Mouse (Mus musculus): ENCODE results near the gene Cebpe. TPM values are rescaled to one million over a fixed set of nuclear protein-coding genes. Genes with fewer than 3 reads are reported as not detected.

The Cebpe gene
- not detected in 2 replicates for total RNA-seq (2021)
- long read RNA-seq, experiment 1, result 0 reads
- long read RNA-seq, experiment 2, result 0 reads

DNA sequence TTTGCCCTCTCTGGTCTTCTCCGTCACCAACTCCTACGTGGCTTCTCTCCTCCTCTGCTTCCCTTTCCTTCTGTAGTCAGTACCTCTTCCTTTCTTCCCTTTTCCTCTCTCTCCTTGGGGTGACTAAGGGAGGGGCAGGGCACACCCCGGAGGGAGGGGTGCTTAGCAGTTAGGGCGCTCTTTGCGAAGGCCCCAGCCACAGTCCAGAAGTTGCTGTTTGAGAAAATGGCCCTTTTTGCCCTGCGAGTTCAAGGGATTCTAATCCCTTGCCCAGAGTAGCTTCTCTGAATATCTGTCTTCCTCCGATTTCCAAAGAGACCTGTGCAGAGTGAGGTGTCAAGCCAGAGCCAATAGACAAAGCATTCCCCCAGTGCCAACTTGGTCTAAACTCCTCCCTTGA lies at the start of gene Cebpe:
Gene Cebpe, minus strand, starts transcription at position 101 of the 400 bp plus-strand sequence.
- DNase-seq, result no peak

DNA sequence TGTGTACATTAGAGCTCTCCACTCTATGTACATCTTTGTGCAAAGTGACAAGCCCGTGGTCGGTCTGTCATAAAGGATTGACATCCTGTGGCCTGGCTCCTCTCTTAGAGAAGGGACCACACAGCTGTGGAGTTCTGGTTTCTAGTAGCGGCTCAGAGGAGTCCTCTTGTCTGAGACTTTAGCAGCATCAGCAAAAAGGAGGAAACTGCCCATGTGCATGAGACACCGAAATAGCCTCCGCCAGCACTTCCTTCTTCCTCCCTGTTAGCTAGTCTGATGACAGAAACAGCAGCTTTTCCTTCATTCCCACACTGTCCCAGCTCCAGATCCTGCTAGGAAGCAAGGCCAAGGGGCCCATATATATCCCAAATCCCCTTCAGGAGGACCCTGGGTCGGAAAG lies 44.4 kb upstream of the Cebpe start:
- no peak for DNase-seq

DNA sequence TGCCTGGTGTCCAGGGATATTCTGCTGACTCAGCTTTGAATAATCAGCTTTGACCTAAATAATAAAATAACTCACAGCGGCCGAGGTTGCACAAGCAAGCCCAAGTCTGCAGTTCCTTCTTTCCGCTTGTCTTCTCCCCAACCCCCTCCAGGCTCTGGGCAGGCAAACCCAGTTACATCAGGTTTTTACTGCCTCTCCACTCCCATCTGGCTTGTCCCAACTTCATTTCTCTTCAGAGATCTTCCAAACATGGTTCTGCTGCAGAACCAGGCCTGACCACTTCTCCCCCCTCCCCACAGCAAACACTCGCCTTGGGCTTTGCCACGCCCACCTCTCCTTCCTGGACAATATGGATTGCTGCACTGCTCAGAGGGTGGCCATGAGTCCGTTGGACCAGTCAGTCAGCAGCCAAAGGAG lies 42.6 kb upstream of the Cebpe start:
- peak; percentile 82 for DNase-seq

DNA sequence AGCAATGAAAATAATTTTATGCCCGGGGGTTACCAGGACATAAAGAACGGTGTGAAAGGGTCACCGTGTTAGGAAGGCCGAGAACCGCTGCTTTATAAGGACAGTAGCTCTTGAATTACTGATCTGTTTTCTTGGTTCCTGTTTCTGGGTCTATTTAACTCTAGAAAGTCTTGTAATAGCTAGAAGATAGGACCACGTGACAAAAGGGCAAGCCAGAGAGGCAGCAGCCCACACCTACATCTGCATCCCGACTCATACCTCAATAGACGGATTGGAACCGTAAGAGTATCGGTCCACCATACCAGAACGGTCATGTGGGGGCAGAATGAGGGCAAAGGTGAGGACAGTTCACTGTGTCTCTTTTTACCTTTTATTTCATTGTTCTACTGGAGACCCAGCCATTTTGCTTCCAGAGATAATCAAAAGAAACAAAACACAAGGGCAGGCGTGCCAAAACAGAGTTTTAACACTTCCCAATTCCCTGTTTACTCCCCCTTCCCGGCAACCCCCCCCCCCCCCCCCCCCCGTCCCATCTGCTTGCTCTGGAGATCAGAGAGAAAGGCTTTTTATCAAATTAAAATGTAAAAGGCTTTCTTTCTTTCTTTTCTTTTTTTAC lies 42.1 kb upstream of the Cebpe start:
- DNase-seq, result no peak

DNA sequence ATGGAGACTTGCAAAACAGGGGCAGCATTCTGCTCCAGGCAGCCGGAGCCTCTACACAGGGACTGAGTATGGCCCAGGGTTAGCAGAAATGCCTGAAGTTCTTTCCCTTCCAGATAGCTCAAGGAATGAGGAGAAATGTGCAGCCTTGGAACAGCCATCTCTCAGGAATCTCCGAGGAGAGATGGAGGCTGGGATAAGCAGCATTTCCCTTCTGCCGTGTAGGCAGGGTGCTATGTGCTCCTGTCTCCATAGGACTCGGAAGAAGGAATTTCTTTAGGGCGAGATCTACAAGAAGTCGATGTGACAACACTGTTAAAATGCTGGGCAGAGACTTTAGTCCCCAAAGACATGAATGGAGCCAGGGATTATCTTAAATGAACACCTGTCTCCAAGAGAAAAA lies 41.0 kb upstream of the Cebpe start:
- DNase-seq, result no peak

DNA sequence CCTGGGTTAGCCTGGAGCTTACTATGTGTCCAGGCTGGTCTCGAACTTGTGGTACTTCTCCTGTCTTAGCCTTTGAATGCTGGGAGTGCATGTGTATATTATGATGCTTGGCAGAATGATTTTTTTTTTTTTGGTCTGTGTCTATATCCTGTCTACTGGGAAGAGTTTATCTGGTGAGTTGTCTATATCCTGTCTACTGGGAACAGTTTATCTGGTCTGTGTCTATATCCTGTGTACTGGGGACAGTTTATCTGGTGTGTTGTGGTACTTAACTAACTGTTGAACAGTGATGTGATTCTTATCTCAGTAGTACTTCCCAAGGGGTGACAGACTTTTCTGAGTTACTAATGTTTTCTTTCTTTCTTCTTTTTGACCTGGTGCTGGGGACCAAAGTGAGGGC lies 39.8 kb upstream of the Cebpe start:
- no peak for DNase-seq

DNA sequence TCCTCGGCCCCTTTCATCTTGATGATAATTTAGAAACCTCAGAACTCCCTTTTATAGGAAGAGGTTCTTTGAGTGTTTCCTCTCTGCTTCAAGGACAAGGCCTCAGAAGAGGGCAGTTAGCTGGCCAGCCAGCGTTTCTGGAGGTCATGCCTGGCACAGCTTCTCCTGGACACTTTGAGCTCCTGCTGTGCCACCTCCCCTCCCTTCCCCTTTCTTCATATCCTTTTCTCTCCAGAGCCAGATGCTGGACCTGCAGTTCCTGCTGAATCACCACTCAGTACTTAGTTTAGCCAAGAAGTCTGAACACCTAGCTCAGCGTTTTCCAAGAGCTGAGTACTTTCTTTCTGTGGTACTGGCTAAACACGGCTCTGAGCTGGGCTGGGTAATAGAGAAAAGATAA lies 37.3 kb upstream of the Cebpe start:
- DNase-seq, result peak; percentile 64

DNA sequence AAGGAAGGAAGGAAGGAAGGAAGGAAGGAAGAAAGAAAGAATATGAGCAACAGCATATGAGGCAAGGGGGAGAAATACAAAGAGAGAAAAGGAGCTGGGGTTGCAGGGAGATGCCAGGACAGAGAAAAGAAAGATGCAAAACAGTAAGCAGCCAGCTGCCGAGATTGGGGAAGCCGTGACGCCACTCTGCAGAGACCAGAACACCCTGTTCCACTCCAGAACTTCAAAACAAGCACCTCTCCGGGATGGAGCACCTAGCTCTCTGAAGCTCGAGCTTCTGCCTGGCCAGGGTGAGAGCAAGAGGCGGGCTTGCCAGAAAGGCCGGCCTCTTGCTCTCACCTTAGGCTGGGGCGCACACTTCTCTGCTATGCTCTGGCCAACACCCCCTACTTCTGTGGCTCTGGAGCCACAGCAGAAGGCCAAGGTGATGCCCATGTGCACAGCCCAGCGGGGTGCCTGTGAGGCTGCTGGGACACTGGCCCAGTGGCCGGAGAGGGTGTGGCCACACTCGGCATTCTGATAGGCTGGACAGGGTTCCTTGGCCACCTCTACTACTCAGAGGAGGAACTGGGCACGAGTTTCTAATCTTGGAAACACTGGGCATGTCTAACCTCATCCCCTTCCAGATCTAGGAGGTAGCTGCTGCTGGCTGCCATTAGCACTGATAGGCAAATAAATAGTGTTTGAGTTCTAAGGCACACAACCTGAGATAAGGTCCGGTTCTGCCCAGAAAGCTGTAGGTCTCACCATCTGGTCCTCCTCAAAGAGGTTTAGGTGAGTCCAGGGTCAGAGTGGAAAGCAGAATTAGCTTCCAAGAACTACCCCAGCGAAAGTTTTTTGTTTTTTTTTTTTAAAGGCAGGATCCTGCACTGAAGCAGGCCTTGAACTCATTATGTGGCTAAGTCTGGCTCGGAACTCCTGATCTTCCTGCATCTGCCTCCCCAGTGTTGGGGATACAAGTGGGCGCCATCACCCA lies 36.3 kb upstream of the Cebpe start:
- DNase-seq, result peak; percentile 64

DNA sequence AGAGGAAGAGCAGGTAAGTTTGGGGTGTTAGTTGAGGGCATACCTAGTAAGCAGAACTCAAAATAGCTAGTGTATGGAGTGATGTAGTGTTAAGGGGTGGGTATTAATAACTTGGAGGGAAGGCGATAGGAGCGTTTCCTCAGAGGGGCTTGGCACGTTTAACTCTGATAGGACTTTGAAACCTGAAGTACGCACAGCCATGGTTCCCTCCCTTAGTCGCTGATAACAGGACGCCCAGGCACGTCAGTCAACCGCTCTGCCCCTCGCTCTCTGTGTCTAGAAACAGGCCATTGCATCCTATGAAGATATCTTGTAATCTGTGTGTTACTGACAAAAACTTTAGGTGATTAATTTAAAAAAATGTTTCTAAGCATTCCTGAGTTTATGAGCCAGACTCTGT lies 34.1 kb upstream of the Cebpe start:
- DNase-seq, result no peak

DNA sequence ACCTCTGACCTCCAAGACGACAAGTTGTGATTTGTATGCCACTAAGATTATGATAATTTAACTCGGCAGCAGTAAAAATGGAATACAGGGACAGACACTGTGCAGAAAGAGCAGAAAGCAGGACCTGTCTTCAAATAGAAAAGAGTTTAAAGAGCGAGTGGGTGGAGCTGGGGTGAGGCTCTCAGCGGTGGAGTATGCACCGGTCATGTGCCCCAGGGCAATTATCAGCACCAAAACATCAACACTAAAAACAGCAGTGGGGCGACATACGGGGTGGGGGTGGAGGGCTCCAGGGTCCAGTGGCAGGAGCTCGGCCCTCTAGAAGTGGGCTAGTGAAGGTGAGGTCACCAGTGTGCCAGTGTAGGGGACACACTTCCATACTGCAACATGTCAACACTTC lies 32.5 kb upstream of the Cebpe start:
- DNase-seq, result no peak

DNA sequence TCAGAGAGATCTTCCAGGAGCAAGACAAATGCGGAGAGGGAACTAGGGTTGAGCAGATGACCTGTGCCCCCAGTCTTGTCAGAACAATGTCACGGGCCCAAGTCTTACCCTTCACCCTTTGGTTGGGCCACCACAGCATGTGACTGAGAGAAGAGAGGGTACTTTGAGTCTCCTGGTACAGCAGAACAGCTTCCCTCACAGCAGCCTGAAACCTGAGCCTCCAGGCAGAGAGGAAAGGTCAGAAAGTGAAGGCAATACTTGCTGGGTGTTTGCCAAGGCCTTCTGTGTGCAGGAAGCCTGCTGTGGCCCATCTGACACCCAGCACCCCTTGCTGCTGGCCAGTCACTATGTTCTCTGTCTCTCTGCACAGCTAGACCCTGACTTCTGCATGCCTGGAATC lies 30.4 kb upstream of the Cebpe start:
- peak; percentile 83 for DNase-seq

DNA sequence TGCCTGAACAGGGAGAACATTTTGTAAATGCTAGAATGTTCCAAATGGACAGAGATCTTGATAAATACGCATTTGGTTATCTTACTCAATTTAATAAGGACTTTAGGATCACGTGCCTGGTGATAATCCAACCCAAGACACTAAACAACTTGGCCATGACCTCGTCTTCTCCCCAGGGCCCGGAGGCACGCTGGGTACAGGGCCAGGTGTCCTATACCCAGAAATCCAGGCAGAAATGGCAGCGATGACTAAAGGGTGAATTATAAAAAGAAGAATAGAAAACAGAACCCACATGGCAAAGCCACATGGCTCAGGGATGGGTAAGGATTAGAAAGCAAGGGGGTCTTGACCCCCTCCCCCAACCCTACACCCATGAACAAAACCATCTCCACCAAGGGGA lies 29.7 kb upstream of the Cebpe start:
- peak; percentile 51 for DNase-seq

DNA sequence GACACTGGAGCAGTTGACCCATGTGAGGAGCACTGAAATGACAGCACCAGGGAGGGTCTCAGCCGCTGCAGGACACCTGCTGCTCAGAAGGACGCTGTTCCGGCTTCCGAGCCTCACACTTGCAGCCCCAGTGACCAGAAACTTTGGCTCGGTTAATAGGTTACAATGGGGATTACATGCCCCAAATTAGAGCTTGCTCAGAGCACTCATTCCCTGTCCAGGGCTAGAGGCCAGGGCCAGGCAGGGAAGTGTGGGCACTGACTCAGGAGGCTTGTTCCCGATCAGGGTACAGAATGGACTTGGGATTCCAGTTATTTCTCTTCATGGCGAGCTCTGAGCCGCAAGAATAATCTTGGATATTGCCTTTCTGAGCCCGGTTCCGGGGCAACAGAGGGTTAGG lies 25.7 kb upstream of the Cebpe start:
- DNase-seq, result no peak

DNA sequence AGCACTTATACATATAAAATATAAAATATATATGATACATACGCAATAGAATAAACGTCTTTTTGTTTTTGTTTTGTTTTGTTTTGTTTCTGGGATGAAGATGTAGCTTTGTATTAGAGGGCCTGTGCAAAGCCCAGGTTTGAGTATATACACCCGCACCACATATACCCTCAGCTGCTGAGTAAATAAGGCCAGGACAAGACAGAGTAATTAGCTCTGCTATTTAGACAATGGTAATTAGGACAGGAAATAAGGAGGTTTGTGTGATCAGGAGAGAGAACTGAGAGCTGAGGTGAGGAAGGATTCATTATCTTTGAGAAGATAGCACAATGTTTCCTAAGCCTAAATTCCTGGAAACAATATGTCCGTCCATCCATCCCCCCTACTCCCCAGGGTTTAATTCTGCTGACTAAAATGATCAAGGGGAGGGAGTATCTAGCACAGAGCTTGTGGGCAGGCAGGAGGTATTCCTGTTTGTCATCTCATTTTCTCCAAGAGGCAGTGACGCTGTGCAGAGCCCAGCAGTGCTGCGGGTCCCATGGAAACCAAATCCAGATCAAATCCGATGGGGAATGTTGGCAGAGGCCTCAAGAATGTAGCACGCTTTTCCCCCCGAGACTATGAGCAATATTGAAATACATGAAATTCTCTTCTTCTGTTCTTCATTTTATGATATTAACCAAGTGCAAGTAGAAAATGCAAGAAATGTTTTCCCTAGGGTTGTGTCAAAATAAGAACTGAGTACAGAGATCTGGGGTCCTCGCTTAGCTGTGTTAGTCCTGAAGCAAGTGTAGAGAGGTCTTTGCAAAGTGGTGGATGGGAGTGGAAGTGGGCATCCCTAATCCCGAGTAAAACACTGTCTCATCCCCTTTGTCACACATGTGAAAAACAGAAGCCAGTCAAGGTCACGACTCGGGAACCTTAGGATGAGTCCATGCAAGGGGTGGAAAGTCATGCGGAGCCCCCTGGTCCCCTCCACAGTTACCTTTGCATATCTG lies 24.9 kb upstream of the Cebpe start:
- peak; percentile 23 for DNase-seq

DNA sequence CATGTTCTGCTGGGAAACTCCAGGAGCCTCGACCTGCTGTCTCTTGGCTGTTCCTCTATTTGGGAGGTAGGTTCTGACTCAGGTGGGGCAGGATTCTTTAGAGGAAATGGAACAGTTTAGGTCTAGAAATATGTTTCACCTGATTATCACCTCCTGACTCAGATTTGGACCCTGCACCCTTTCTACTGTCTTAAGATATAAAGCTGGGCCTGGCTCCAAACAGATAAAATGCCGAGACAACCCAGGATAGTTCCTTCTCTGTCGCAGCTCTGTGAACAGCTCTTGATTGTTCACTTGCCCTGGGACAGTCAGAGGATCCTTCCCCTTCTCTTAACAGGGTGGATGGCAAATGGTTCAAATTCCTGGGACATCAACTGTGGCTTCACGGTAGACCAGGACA lies 23.2 kb upstream of the Cebpe start:
- DNase-seq, result no peak

DNA sequence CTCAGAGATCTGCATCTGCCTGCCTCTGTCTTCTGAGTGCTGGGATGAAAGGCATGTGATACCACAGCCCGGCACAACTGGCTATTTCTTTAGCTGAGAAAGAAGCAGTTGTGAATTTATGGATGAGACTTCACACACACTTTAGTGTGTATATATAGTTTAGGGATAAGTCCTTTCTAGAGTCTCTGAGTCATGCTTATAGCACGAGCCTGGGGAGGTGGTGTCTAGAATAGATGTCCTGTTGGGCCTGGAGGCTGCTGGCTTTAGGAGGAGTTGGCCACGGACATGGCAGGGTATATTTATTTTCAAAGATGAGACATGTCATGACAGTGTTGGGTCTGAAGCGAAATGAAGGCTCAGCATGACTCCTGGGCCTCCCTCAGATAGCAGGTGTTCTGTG lies 22.0 kb upstream of the Cebpe start:
- no peak for DNase-seq

DNA sequence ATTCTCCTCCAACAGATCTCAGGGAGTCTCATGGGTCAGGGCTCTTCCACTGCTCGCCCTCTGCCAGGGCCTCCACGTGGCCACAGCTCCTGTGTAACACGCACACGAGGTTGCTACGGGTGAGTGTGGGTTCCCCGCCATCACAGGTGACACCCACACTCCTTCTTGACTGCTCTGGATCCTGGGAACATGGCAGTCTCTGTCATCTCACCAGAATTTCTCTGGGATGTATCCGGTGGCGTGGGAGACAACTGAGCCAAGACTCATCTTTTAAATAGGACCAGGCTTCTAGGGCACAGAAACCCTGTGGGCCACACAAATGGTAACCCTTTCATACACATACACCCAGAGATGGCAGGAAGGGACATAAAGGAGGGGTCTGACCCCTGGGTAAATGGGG lies 20.2 kb upstream of the Cebpe start:
- no peak for DNase-seq

DNA sequence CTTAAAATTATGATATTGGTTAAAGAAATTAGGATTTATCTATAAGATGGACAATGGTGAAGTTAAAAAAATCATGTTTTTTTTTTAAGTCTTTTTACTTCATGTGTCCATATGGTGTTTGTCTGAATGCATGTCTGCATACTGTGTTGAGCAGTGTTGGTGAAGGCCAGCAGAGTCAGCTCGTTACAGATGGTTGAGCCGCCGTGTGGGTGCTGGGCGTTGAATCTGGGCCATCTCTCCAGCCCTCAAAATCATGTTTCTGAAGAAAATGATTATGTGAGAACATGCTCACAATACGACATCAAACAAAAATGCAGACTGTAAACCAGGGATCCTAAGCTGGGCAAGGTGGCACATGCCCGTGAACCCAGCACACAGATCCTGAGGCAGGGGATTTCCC lies 18.3 kb upstream of the Cebpe start:
- no peak for DNase-seq

DNA sequence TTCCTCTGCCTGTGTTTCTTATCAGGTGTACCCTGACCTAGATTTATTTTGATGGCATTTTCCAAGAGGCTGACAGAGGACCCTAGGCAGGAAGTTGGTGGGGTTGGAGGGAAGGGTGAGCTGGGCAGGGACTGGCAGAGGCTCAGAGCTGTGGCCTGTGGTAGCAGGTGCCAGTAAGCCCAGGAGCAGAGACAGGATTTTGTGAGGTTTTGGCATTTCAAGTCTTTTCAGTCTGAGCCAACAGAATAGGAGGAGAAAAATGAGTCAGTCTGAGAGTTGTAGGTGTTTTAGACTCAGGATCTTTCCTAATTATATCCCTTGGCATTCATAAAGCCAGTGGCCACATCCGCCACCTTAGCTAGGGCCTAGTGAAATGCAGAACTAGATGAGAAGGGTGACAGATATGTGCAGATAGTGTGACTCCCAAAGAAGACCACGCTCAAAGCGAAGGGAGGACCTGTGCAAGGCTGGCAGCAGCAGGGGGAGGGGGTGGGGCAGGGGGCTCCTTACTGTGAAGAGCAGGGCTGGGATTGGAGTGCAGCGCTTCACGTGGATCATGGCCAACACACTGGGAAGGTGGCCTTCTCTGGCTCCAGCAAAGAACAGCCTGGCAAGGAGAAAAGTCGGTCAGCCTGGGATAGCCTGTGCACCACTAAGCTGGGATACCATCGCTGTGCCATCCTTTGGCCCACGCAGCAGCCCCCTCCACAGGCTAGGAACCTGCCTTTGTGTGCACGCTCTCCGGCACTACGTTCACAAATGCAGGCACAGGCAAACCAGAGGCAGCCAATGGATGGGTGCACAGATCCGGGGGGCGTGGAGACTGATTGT lies 17.1 kb upstream of the Cebpe start:
- DNase-seq, result no peak

DNA sequence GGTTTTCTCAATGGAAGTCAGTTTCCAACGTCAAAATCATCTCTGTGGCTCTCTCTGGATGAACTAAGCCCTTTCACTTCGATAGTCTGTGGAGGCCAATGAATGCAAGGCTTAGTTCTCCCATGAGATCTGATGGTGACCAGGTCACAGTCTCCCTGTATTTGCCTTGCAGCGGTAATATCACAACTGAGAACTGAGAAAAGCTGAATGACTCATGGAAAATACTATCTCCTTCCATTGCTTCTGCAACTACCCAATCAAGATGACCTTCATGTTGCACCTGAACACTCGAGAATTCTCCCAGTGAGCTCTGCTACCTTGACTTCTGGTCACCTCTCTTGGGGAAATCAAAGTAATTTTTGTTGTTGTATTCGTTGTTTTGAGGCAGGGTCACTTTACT lies 15.6 kb upstream of the Cebpe start:
- DNase-seq, result no peak

DNA sequence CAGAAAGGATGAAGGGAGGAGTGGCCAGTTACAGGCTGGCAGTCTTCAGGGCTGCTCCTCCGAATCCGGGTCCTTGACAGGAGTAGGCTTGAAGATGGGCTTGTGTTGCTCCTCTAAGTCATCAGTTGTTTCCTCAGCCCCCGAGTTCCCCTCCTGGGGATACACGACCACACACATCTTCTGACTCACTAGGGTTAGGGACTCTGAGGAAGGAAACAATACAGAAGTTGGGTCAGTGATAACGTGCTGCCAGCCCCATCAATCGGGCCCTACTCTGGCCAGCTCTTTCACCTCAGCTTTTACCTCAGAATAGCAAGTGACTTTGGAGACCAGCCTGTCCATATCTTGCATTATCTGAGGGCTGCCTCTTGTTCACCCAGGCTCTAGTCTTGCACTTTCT lies 12.1 kb upstream of the Cebpe start:
- DNase-seq, result no peak

DNA sequence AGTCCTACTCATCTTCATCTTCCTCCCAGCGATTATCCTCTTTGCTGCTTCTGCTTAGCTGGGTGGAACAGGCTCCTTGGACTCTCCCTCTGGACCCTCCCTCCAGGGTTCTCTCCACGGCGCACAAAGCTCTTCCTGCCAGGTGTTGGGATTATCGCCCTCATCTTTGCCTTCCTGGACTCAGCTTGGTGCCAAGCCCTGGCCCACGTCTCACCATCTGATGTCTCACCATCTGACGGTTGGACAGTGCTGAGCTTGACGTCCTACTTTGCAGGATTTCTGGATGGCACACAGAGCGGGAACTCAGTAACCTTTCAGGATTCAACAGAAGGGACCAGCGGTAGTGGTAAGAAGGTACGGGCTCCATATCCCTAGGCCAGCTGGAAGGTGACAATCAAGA lies 9.7 kb upstream of the Cebpe start:
- no peak for DNase-seq

Measured in adrenal gland, postnatal 14 days (tissue).